Mouse (Mus musculus) spleen, postnatal 36 days (tissue): ENCODE measurements around the gene Mfsd1.
A peak's percentile ranks its signal among the peaks of the same experiment; 100 is the strongest.

Experiments
- DNase-seq, 2 experiments: peaks; one replicate each; pipeline ENCODE4 v3.0.0; 2022; ENCODE audit warnings: low spot score in 2 of 2, mixed read lengths in 1 of 2

Mfsd1 gene

DNA sequence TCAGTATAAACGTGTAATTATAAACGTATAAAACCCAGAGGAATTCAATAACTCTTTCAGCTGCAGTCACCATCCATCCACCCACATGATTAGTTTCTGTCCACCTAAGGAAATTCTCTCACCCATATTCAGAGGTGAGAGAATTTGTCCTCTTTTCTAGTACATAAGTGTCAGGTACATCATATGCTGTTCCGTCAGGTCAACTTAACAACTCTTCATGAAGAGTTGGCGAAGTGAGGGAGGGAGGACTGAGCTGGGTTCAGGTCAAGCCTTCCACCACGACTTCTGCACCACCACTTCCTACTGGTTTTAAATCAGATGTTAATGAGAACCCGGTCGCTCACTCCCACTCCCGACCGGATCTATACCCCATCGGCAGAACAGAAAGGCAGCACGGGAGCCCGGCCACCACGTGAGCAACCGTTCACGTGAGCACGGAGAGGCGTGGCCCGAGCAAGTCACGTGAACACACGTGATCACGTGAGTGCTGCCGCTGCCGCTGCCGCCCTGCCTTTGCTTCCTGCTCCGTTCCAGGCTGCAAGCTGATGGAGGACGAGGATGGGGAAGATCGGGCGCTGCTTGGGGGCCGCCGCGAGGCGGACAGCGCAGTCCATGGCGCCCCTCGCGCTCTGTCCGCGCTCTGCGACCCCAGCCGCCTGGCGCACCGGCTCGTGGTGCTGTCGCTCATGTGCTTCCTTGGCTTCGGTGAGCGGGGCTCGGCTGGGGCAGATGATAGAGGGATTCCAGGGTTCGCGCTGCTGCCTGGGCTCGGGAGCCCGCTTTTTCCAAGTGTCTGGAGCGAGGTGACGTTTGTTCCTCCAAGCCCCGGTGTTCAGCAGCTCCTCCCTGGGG lies at the start of gene Mfsd1:
Gene Mfsd1 (plus strand): TSS at position 469 of the 852 bp plus-strand sequence.
- peak; percentile 84 to 86 for DNase-seq

DNA sequence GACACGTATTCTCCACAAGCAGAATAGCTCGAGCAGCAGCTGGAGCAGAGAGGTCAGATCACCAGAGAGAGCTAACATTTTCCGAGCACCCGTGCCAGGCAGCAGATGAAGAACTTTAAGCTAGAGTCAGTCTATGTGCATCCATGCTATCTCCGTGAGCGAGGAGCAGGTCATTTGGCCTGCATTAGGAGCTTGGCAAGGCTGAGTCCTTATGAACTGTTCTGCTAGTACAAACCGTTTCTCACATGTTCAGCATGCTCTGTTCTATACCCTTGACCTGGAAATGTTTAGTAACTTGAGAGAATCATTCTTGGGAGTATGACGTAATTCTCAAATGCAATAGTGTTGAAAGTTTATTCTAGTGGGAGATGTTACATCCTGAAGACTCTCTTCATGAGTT lies 38.9 kb upstream of the Mfsd1 start:
- DNase-seq = no peak

DNA sequence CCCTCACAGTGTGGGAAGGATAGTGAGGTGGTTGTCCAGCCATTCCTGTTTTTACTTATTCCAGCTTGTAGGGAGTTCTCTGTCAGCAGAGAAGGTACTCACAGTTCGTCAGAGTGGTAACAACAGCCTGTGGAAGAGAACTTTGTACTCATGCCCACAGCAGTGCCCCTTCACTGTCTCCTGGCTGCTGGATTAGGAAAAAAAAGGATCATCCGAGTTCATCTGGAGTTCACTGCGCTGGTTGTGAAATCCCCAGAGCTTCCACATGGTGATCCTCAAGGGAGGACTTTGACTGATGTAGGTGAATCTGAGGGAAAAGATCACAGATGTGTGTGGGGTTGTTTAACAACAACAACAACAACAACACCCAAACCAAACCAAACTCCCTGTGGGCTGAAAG lies 31.3 kb upstream of the Mfsd1 start:
- no peak for DNase-seq

DNA sequence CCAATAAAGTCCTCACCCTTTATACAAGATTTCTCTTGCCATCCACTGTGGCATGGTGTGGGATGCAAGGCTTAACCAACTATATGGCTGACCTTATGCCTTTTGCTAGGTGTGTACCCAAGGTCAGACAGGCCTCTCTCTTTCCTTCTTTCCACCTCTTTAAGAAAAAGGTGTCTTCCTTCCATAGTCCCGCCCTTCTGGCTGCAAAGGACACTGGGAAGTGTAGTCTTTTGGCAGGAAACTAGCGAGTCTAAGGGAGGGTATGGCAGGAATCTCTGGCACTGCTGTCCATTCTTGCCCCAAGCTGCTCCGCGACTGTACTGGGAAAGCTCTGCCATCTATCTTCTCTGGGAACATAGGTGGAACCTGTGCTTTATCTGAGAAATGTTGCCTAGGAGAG lies 29.3 kb upstream of the Mfsd1 start:
- DNase-seq = no peak

DNA sequence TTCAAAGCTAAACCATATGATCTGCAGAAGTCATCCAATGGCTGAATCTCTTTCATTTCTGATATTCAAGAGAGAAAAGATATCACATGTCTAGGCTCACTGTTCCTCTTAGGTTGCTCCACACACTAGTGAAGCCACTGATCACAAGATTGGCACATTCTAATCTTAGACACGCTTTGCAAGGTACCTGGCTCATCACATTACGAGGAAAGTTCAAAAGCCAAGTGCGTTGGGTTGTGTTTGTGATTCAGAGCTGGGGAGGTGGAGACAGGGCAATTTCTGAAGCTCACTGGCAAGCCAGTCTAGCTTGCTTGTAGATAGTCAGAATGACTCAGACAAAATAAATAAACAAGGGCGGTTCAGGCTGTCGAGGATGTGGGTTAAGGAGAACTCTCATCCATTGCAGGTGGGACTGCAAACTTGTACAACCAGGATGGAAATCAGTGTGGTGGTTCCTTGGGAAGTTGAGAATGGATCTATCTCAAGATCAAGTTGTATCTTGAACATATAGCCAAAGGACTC lies 28.6 kb upstream of the Mfsd1 start:
- no peak for DNase-seq

DNA sequence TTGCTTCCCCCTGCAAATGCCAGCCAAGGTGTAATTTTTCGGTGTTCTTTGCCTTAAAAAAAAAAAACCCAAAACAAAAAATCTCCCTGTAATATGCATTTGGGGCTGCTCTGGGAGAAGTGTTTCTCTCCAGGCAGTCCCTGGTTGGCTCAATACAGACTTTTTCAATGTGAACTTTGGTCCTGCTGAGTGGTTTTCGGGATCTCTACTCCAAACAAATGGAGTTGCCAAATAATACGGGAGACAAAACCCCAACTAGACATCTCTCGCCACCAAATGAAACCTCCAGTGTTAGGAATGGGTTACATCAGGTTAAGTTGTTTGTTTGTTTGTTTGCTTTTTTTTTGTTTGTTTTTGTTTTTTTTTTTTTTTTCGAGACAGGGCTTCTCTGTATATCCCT lies 27.3 kb upstream of the Mfsd1 start:
- DNase-seq = no peak

DNA sequence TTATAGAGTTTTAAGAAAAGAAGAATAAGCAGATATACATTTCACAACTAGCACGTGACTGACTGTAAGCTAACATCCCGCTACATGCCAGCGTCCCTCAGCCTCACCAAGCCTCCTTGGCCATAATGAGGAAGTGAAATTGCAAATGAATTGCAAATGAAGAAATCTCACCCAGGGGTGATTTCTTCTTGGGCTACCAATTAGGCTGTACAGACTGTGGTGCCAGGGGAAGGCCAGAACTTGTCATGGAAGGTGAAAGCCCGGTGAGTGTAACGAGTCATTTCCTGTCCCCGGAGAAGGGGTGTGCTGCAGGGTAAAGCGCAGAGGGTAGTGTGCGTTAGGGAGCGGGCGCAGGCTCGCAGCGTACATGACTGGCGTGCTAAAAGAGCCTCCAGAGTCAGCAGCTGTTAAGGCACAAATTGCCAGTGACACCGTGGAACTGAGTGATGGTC lies 25.3 kb upstream of the Mfsd1 start:
- DNase-seq = peak; percentile 87 to 88

DNA sequence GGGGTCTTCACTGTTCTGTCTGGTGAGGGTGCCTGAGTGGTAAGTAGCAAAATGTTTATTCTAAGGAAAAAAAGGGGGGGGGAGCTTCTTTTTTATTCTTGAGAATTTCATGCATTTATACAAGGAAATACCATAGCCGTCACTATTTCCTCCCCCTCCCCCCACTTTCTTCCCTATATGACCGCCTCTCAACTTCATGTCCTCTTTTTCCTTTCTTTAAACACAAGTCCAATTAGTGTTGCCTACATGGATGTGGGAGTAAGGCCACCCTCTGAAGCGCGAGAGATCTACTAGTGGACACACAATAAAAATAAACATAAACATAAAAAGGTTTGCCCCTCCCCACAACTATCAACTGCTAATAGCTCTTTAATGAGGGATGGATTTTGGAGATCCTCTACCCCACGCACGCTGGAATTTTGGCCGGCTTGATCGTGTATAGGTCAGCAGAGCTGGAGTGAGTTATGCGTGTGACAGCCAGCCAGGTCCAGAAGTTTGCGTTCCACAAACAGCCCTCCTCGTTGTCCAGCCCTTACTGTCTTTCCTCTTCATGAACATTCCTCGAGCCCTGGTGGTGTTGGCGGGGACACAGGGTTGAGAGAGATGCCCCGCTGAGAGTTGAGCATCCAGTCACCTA lies 24.7 kb upstream of the Mfsd1 start:
- DNase-seq = no peak

DNA sequence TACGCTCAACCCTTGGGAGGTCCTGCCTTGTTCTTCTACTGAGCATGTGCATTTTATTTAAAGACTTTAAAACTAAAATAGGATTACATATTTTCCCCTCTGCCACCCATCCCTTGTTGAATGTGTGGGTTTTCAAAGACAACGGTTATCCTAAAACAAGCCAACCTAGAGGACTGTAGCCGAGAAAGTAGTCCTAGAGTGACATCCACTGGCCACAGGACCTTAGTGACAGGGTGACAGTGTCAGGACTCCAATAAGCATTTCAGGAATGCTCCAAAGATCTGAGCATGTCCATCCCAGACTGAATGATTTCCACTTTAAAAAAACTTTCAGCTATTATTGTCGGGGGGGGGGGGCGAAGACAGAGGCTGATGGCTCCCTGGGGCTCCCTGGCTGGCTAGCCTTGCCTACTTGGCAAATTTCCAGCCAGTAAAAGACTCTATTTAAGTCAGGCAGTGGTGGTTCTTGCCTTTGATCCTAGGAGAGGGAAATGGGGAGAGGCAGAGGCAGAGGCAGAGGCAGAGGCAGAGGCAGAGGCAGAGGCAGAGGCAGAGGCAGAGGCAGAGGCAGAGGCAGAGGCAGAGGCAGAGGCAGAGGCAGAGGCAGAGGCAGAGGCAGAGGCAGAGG lies 17.7 kb upstream of the Mfsd1 start:
- peak in 1 of 2 experiments; percentile 37 for DNase-seq

DNA sequence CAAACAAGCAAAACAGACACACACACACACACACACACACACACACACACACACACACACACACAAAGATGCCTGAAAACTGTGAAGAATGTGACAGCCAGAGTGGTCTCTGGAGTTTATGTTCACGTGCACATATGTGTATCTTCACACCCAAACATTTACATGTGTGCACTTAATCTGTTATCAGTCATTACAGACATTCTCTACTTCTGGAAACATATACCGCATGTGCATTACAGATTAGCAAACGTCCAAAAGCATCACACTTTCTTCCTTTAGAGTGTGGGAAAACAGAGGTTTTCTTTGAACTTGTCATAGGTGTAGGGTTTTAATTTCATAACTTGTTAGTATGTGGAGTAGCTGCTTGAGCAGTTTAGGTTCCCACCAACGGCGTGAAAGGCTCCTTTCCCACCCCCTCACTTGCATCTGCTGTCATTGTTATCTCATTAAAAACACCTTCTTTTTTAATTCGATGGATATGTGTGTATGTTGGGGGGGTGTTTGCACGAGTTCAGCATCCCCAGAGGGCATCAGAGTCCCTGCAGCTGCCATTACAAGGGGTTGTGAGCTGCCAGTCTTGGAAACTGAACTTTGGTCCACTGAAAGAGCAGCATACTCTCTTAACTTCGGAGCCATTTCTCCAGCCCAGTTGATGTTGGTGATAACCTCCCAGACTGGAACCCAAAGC lies 16.9 kb upstream of the Mfsd1 start:
- DNase-seq = no peak

DNA sequence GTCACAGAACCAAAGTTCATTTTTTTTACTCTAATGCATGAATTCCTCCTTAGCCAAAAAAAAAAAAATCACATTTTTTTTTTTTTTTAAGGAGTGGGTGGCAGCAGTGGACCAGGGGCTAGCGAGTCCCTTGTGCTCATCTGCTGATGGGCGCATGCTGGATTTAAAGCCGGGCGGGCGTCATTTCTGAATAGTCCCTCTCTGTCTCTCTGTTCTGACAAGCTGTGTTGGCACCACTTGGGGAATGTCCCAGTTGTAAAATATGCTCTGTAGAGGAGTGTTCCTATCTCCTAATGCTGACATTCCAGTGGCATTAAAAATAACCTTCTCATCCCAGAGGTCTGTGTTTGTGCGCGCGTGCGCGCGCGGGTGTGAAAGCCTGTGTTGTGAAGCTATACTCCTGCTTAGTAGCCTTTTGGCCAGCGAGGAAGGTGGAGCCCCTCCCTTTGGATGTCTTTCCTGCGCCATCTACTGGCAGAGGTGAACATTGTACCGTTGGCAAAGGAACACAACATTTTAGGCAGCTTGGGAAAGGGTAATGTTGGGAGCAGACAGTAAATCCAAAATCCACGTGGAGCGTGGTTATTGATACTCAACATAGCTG lies 14.4 kb upstream of the Mfsd1 start:
- peak; percentile 55 to 56 for DNase-seq

DNA sequence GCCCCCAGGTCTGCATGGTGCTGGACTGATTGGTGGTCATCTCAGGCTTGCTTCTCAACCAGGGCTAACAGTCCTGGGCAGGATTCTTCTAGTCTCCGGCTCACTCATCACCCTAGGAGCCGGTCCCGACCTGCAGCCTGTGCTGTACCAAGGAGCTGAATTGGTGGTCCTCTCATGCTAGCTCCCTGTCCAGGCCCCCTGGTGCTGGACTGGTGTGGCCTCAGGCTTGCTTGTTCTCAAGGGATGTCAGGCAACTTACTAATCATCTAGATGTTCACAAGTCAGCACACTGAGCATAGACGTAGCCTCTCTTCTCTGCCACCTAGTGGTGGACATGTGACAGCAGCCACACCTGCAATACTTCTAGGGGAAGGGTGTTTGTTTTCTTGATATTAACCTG lies 9.6 kb upstream of the Mfsd1 start:
- DNase-seq = peak; percentile 23 to 24

DNA sequence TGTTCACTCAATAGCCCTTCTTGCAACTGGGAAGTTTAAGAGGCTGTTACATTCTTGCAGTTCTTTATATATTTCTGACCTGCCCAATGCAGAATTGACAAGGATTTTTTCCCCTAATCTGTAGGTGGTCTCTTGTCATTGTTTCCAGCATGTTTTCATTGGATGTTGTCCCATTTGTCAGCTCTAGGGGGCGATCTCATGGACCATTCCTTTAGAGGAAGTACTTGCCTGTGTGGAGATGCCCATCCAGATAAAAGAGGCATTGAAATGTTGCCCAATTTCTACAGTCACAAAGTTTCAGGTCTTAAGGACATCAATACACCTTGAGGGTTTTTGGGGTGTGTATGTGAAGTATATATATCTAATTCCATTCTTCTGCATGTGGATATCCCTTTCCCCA lies 9.0 kb upstream of the Mfsd1 start:
- no peak for DNase-seq

DNA sequence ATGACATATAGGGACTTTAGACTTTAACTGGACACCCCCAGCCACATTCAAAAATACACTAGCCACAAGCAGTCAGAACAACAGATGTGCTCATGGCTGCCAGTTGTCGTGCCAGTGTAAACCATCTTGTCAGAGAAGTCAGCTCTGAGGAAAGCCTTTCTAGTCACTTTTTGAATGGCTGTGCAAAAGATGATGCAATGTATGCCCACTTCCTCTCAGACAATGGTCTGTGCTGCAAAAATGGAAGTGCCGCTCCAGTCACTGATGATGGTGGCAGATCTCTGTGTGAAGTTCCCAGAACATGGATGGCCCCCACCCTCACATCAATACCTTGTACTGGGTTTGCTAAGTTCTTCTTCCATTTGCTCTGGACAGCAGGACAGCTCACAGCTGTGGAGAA lies 6.3 kb upstream of the Mfsd1 start:
- no peak for DNase-seq

DNA sequence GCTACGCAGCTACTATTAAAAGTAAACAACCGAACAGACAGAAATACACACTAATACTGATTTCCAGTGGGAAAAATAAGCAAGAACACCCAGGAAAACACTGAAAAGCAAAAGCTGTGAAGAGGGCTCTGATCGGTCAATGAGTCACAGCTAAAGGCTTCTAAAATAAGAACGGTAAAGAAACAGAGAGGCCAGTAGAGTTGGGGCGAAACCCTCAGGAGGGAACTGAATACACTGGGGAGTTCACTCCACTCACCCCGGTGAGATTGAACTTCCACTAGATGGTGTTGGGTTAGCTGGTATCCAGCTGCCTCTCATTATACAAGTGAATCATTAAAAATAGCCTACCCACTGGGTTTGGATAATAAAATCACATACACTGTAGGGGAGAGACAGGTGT lies 5.8 kb upstream of the Mfsd1 start:
- no peak for DNase-seq

DNA sequence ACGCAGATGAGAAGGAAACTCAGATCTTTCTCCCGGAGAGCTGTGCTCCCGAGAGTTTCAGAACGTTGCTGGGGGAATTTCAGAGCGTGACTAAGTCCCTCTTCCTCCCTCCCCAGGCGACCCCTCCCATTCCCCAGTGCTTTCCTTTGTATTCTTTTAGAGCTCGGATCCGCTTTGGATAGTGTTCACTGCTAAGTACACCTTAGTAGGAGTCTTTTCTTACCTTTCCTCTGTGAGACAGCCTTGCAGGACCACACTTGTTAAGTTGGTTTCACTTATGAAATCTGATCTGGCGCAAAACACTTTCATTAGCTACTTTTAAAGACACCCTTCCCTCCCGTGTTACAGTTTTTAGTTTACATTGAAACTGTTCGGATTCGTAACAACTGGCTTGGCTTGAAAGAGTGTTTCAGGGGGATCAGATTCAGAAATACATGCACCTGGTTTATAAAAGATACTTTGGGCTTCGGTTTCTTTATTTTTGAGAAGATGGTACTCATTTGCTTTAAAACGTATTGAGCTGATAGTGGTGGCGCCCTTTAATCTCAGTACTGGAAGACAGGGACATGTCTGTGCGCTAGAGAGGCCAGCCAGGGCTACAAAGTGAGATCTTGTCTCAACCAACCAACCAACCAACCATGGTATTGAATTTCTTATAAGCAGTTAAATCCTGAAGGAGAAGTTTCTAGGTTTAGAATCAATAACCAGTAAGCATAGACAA lies 744 bp downstream of the Mfsd1 start:
- no peak for DNase-seq

DNA sequence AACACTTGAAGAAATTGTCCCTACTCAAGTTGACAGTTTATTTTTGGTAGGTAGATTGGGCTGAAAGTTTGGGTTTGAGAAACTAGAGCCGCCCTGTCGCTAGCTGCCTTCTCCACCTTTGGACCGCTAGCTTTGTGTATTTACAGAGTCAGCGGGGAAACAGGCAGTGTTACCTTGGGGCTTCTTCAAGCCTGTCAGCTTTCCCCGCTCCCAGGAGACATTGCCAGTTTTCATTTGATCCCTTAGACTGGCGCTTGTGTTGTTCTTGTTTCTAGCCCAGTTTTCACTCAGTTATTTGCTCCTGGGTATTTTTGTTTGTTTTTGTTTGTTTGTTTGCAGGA lies 1.3 kb downstream of the Mfsd1 start:
- DNase-seq = no peak

DNA sequence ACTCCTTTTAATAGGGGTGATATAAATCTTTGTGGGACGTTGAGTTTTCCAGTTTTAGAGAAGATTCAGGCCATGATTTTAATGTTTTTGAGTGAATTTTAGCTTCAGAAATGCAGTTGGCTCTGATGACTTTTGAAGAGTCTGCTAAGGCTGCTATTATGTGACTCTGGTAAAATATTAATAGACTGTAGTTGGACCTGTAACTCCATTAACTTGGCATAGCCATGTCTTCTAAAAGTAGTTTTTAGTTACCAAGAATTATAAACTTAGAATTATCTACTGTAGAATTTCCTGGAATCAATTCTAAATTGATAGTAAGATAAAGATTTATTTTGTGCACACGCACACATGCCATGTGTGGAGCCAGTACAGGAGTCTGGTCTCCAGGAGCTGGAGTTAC lies 4.0 kb downstream of the Mfsd1 start:
- no peak for DNase-seq

DNA sequence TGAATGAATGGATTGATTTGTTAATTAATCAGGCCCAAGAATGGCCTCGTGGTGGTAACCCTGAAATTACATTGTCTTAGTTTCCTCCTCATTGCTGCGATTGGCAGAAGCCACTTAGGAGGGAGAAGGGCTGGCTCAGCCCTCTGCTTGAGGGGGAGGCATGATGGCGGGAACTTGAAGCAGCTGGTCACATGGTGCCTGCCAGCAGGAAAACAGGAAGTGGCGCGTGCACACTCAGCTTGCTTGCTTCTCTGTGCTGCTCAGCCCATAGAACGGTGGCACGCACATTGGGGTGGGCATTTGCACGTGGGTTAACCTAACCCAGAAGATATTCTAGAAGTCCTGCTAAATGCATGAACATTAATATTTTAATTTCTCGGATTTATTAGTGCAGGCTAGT lies 4.9 kb downstream of the Mfsd1 start:
- DNase-seq = peak; percentile 10 to 14

DNA sequence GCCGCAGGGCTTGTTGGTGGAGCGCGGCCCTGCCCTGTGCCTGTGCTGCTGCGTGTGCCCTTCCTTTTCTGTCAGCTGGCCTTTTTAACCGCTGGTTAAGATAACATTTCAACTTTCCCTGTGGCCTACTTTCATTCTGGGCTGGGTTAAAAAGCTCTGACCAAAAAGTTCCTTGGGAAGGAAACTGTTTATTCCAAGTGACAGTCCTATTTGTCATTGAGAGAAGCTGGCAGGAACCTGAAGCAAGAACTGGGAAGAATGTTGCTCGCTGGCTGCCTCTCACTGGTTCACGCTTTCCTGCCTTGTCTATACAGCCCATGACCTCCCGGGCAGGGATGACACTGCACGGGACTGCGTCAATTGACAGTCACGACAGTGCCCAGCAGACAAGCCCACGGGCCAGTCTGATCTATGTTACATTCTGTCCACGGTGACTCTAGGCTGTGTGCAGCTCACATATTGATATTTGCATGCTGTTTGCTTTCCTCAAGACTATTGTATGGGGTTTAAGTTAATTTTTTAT lies 19.1 kb downstream of the Mfsd1 start:
- no peak for DNase-seq

DNA sequence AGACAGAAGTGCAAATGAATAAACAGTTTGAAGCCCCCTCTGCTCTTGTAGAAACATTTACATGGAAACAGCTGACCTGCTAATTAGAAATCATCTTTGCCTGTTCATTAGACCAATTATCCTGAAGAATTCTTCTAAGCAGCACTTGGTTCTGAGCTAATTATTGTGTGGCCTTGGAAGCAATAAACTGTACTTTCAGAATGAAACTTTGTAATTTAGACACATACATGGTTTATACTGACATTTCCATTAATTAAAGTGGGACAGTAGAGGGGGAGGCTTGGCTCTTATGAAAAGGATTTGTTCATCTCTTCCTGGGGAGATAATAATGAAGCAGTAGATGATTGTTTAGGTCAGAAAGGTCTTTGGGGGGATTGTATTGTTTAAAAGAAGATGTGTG lies 35.7 kb downstream of the Mfsd1 start:
- no peak for DNase-seq
